Mouse (Mus musculus): ENCODE results near the gene Scgb2b12.
"Not testable (repeated sequence)": the region's sequence is repeated elsewhere in the genome, so short reads cannot be mapped to it uniquely, and the experiment has no call there.

Gene Scgb2b12

GRCm38 (mm10) chr7:32327145-32327544 lies at the start of gene Scgb2b12:
TSS of gene Scgb2b12 (minus strand) at chr7:32327245.
- in situ Hi-C loops (cut with MboI; ENCODE audit: low sequenced_read_pairs), result not testable (repeated sequence)

- in situ Hi-C loops (cut with MboI; ENCODE audit: low sequenced_read_pairs), result not testable (repeated sequence)
Observed at GRCm38 (mm10) chr7:32333882-32334281, 6.8 kb upstream of the Scgb2b12 start, which contains the start of gene Scgb1b12. TSS of gene Scgb1b12 (plus strand) at chr7:32334182.

All from CH12F3 (cell line).